Mouse (Mus musculus) heart, postnatal 0 days (tissue): ENCODE measurements around the gene Mtg2.

Experiments
- CTCF ChIP-seq: IDR thresholded peaks from 2 replicates; pipeline ENCODE4 v1.5.1; 2016; ENCODE audit warnings: antibody characterized with exemption, control low read depth, low read depth
- EP300 ChIP-seq: IDR thresholded peaks from 2 replicates; pipeline ENCODE4 v1.6.1; 2016; ENCODE audit warnings: antibody characterized with exemption, low read depth

DNA sequence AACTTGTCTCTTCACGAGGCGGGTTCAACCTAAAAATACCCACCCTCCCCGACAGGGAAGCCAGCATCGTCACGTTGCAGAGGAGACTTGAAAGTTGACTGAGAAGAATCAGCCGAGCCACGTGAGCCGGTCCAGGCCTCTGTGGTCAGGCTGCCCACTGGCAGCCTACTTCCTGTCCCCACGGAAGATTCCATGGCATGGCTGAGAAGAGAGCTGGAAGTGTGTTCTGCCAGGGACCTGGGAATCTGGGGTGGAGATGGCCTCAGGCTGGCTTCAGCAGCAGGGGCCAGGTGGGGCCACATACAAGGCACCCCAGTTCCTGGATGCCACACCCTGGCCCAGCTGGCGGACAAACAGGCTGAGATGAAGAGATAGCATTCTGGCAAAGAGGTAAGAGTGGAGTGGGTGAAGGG is 45.7 kb downstream of the Mtg2 start:
- no peak for TF ChIP-seq CTCF
- TF ChIP-seq EP300 = no peak
